Mouse (Mus musculus) cerebellum, adult 2 months (tissue): ENCODE measurements around the gene Card11. TPM values are rescaled to one million over a fixed set of nuclear protein-coding genes. Genes with fewer than 3 reads are reported as not detected.

Experiments
- DNase-seq, 2 experiments: peaks; one replicate each; pipeline ENCODE4 v3.0.0; 2021
- H3K27ac ChIP-seq: fragments of 200-500 bp; 2 replicates; pipeline ENCODE4 v1.5.1; 2012; ENCODE audit warnings: low read length, control low read depth, inconsistent platforms; ENCODE audit not compliant: insufficient read depth
- H3K27me3 ChIP-seq: fragments of 200-500 bp; 2 replicates; pipeline ENCODE4 v1.6.1; 2012; ENCODE audit warnings: inconsistent platforms, mild to moderate bottlenecking, low read length, moderate library complexity; ENCODE audit not compliant: control insufficient read depth, insufficient read depth
- H3K4me1 ChIP-seq: fragments of 200-500 bp; 2 replicates; pipeline ENCODE4 v1.6.1; 2011; ENCODE audit warnings: low read length; ENCODE audit not compliant: control insufficient read depth, insufficient read depth
- H3K4me3 ChIP-seq: fragments of 200-500 bp; replicated peaks from 2 replicates; pipeline ENCODE3; 2011; ENCODE audit warnings: mild to moderate bottlenecking, low read depth, low read length, control low read depth; ENCODE audit not compliant: insufficient read depth
- CTCF ChIP-seq: fragments of 200-500 bp; IDR thresholded peaks from 2 replicates; pipeline ENCODE4 v1.5.1; 2011; ENCODE audit warnings: low read depth, mild to moderate bottlenecking, control low read depth, low read length, moderate library complexity, borderline replicate concordance; ENCODE audit not compliant: insufficient read depth
- POLR2A ChIP-seq: fragments of 200-500 bp; IDR thresholded peaks from 2 replicates; pipeline ENCODE4 v1.6.1; 2011; ENCODE audit warnings: low read length, control low read depth, borderline replicate concordance; ENCODE audit not compliant: insufficient read depth
- WGBS: fragments of 180-500 bp; shearing (Covaris S2); methylation state at CpG from one replicate; pipeline ENCODE4 v1.1.7; 2018; 5-methylcytosine and 5-hydroxymethylcytosine counted together
- polyA plus RNA-seq: library from polyadenylated mRNA; depleted of rRNA; stranded (reverse); fragments of >200 nt; gene quantifications from 2 replicates; pipeline ENCODE4 v1.2.3, GENCODE M21; 2012

Card11 gene
- polyA plus RNA-seq, 1 experiment: 0.44 TPM

GRCm38 (mm10) chr5:140853723-140854122 lies 146.7 kb downstream of the Card11 start:
- Histone ChIP-seq H3K27ac (no peak overlapping the region), H3K4me3 (no peak overlapping the region), H3K4me1 (no peaks in the 10 kb centered on the region), H3K27me3 (no peaks in the 10 kb centered on the region)
- TF ChIP-seq POLR2A: no peak
- no peak for TF ChIP-seq CTCF
- 30% methylated on average over 5 of the region's 5 CpGs for WGBS
- DNase-seq: no peak

- Histone ChIP-seq H3K4me3 (no peak overlapping the region), H3K27me3 (no peaks in the 10 kb centered on the region), H3K27ac (no peak overlapping the region), H3K4me1 (no peaks in the 10 kb centered on the region)
- 90% methylated on average over 12 of the region's 12 CpGs for WGBS
- TF ChIP-seq CTCF (no peak), POLR2A (no peak)
- DNase-seq: no peak
These were observed 147.9 kb downstream of the Card11 start for GRCm38 (mm10) chr5:140852435-140852996.

- peak; percentile 34 to 51 for DNase-seq
- no peak overlapping the region for H3K27ac ChIP-seq
- H3K4me3 ChIP-seq: no peak overlapping the region
- H3K4me1 ChIP-seq: no peaks in the 10 kb centered on the region
- TF ChIP-seq POLR2A: no peak
- peak; percentile 86 for TF ChIP-seq CTCF
- WGBS: 33% methylated on average over 5 of the region's 5 CpGs
- H3K27me3 ChIP-seq: no peaks in the 10 kb centered on the region
These were observed 153.1 kb downstream of the Card11 start for GRCm38 (mm10) chr5:140847300-140847729.

GRCm38 (mm10) chr5:140841942-140842341 lies 158.4 kb downstream of the Card11 start:
- H3K4me3 ChIP-seq: no peak overlapping the region
- DNase-seq: no peak
- no peak overlapping the region for H3K27ac ChIP-seq
- H3K4me1 ChIP-seq: no peaks in the 10 kb centered on the region
- H3K27me3 ChIP-seq: no peaks in the 10 kb centered on the region
- TF ChIP-seq CTCF (no peak), POLR2A (no peak)
- 74% methylated on average over 4 of the region's 4 CpGs for WGBS

GRCm38 (mm10) chr5:140831064-140831431 lies 169.3 kb downstream of the Card11 start:
- DNase-seq: no peak
- Histone ChIP-seq H3K27me3 (no peaks in the 10 kb centered on the region), H3K4me3 (no peak overlapping the region), H3K27ac (no peak overlapping the region), H3K4me1 (no peaks in the 10 kb centered on the region; the same call in 1 of the 2 replicates)
- 76% methylated on average over 8 of the region's 8 CpGs for WGBS
- TF ChIP-seq POLR2A (no peak), CTCF (no peak)

GRCm38 (mm10) chr5:140830314-140831063 lies 169.9 kb downstream of the Card11 start, which contains the start of gene Gna12:
Gna12 (minus strand) TSS chr5:140830431.
- no peak for TF ChIP-seq POLR2A
- TF ChIP-seq CTCF: no peak
- peak within 1 kb of the TSS; percentile 88 for H3K4me3 ChIP-seq
- peak within 1 kb of the TSS; percentile 20 for H3K27ac ChIP-seq
- no peaks in the 10 kb centered on the region for H3K27me3 ChIP-seq
- 4% methylated on average over 48 of the region's 49 CpGs for WGBS
- DNase-seq: peak; percentile 98 to 99
- H3K4me1 ChIP-seq: no peaks in the 10 kb centered on the region; the same call in 1 of the 2 replicates

GRCm38 (mm10) chr5:140829911-140830294 lies 170.5 kb downstream of the Card11 start:
- Histone ChIP-seq H3K4me1 (no peaks in the 10 kb centered on the region; the same call in 1 of the 2 replicates), H3K27ac (peak overlapping the region; percentile 20), H3K27me3 (no peaks in the 10 kb centered on the region), H3K4me3 (peak overlapping the region; percentile 88)
- peak in 1 of 2 experiments; percentile 63 for DNase-seq
- TF ChIP-seq POLR2A: no peak
- no peak for TF ChIP-seq CTCF
- WGBS: under 1% methylated on average over 58 of the region's 58 CpGs
